Mouse (Mus musculus) embryonic fibroblast, embryonic 13.5 days (primary cell): Measurements from ENCODE around the gene Kif1c. TPM values are rescaled to one million over a fixed set of nuclear protein-coding genes. Genes with fewer than 3 reads are reported as not detected.
"Not testable (repeated sequence)": the region's sequence is repeated elsewhere in the genome, so short reads cannot be mapped to it uniquely, and the experiment has no call there.

Source experiments
- H3K27ac ChIP-seq: 2 replicates; pipeline ENCODE4 v1.5.1; 2012; ENCODE audit warnings: low read length, control low read depth, inconsistent platforms; ENCODE audit not compliant: insufficient read depth
- H3K4me1 ChIP-seq: 2 replicates; pipeline ENCODE4 v1.6.1; 2011; ENCODE audit warnings: low read length; ENCODE audit not compliant: control insufficient read depth, insufficient read depth
- H3K4me3 ChIP-seq: 2 replicates; pipeline ENCODE4 v1.5.1; 2011; ENCODE audit warnings: mild to moderate bottlenecking, control low read depth, low read length; ENCODE audit not compliant: insufficient read depth
- CTCF ChIP-seq: IDR thresholded peaks from 2 replicates; pipeline ENCODE4 v1.5.1; 2011; ENCODE audit warnings: mild to moderate bottlenecking, control low read depth, low read length, moderate library complexity, borderline replicate concordance; ENCODE audit not compliant: insufficient read depth
- POLR2A ChIP-seq: IDR thresholded peaks from 2 replicates; pipeline ENCODE4 v1.6.1; 2011; ENCODE audit warnings: low read depth, mild to moderate bottlenecking, control low read depth, low read length, moderate library complexity
- polyA plus RNA-seq: library from polyadenylated mRNA; stranded (reverse); fragments of >200 nt; gene quantifications from 2 replicates; pipeline ENCODE4 v1.2.4, GENCODE M21; 2011; ENCODE audit warnings: low read depth; ENCODE audit not compliant: missing spikeins, insufficient read length

The Kif1c gene
- polyA plus RNA-seq, 1 experiment: 88.5 TPM

DNA sequence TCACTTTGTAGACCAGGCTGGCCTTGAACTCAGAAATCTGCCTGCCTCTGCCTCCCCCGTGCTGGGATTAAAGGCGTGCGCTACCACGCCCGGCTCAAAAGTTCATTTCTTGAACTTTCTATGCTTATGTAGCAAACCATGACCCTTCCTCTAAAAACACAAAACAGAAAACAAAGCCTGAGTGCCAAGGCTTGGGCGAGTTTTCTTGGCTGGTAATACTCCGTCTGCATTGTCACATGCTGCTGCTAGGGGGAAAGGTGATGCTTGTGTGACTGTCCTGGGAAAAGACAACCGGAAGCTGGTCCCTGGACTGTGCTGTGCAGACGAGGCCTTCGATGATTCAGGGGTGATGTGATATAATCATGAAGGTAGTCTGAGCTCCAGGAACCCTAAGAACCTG lies 52.8 kb downstream of the Kif1c start:
- TF ChIP-seq POLR2A (no peak), CTCF (no peak)
- H3K27ac ChIP-seq: no peak overlapping the region
- no peak overlapping the region for H3K4me3 ChIP-seq
- H3K4me1 ChIP-seq: no peaks in the 10 kb centered on the region

- H3K4me3 ChIP-seq: no peak overlapping the region
- no peak overlapping the region for H3K27ac ChIP-seq
- H3K4me1 ChIP-seq: no peaks in the 10 kb centered on the region
- TF ChIP-seq POLR2A: no peak
- TF ChIP-seq CTCF: no peak
These were observed 54.1 kb downstream of the Kif1c start for GRCm38 (mm10) chr11:70754476-70754875.

GRCm38 (mm10) chr11:70754958-70755357 lies 54.6 kb downstream of the Kif1c start:
- H3K4me3 ChIP-seq: no peak overlapping the region
- TF ChIP-seq POLR2A (no peak), CTCF (no peak)
- H3K4me1 ChIP-seq: no peaks in the 10 kb centered on the region
- H3K27ac ChIP-seq: no peak overlapping the region

DNA sequence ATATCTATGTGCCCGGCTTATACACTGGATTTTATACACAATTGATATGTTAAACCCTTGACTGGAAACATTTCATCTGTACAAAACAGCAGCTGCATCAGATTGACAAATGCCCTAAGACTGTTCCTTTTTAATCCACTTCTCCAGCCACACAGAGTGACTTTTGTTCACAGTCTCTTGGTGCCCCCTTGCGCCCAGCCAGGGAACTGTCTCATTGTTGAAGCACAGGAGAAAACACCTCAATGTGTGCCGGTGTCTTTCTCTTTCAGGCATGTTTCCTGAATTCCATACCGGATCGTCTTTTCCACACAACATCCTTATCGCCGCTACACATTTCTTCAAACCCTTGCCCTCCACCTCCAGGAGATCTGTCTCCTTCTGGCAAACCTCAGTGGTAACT lies 55.3 kb downstream of the Kif1c start:
- H3K27ac ChIP-seq: no peak overlapping the region
- no peak overlapping the region for H3K4me3 ChIP-seq
- no peaks in the 10 kb centered on the region for H3K4me1 ChIP-seq
- TF ChIP-seq CTCF (peak; percentile 72; the same call in 1 of the 2 replicates), POLR2A (no peak)

DNA sequence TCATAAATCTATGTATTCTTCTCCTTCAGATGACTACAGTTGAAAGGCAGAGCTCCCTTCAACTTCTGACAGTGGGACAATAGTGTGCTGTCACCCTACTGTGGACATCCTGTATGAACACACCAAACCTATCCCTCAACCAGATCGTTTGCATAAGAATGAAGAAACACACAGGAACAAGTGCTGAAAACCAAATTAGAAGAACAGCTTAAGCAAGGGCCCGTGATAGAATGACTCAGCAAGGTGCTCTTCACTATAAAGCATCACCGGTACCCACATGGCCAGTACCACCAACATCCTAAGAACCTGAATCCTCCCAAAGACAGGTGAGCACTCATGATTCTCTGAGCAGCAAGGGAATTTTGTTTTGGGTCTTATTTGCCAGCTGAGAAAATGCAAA lies 60.1 kb downstream of the Kif1c start:
- H3K27ac ChIP-seq, H3K4me3 ChIP-seq, H3K4me1 ChIP-seq: not testable (repeated sequence)

DNA sequence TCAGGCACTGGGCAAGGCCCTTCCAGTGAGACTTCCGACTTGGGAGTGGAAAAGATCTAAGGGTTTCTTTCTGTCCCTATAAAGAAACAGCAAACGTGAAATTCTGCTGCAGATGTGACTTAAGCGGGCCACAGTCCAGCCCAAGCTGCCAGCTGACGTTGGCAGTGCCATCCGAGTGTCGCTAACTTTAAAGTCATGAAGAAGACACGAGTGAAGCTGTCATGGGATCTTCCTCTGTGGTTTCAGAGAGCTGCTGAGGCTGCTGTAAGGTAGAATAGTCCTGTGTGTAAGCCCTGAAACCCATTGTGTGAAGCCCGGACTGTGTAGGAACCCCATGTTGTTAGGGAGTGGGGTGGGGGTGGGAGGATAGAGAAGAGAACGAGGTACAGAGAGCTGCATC lies 62.3 kb downstream of the Kif1c start:
- Histone ChIP-seq H3K27ac (no peak overlapping the region), H3K4me3 (no peak overlapping the region), H3K4me1 (peaks cover 7% of the 10 kb centered on the region)
- TF ChIP-seq POLR2A: no peak
- TF ChIP-seq CTCF: no peak

DNA sequence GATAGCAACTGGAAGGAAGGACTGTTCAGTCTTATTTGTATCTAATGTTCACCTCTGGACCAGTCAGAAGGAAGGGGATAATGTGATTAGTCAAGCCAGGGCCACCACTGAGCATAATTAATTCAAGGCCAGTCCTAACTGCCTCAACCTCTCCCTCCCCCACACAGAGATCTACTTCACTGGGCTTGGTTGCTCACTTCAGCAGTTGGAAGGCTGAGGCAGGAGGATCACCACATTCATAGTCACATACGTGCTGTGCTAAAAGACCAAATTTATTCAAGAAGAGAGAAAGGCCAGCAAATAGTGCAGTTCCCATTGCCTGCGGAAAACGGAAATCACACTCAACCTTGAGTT lies 63.2 kb downstream of the Kif1c start:
- Histone ChIP-seq H3K27ac (no peak overlapping the region), H3K4me3 (peak overlapping the region; percentile 45), H3K4me1 (peaks cover 7% of the 10 kb centered on the region)
- TF ChIP-seq CTCF: no peak
- no peak; the same call in 1 of the 2 replicates for TF ChIP-seq POLR2A

DNA sequence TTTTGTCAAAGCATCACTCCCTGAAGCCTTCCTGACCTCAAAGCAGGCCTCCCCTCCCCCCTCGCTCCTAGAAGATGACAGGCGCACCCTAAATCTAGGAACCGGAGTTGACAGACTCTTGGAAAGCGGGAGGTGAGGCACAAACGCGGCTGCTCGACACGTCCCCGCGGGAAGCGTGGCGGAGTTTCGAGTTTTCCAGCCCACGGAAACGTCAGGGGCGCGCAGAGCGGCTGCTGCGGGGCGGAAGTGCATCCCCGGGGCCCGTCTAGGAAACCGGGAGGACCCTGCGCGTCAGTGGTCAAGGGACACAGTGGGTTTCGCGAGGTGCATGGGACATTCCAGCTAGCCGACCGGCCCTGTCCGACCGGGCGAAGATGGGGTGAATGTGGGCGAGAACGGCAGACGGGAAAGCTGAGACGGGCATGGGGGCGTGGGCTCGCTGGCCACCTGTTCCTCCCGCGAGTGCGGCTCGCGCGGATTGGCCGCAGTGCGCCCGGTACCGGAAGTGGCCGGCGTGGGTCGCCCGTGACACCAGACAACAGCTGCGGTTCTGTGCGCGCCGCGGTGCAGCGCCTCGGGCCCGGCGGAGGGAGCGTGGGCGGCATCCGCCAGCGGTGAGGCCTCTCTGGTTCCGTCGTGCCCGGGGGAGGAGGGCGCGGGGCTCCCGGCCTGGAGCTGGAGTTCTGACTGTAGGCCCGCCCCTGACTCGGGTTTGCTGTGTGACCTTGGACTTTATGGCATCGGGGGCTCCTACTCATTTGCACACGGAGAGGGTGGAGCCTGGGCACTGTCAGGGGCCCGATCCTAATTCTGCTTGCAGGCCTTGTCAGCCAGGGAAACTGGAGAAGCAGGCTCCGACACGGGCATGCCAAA lies 63.8 kb downstream of the Kif1c start, which contains the start of gene Zfp3:
TSS of gene Zfp3 (plus strand) at position 274 of the 873 bp plus-strand sequence.
- TF ChIP-seq POLR2A: peak; percentile 17; the same call in 1 of the 2 replicates
- TF ChIP-seq CTCF: no peak
- peak within 1 kb of the TSS; percentile 45 for H3K4me3 ChIP-seq
- peak within 1 kb of the TSS; percentile 1; the same call in 1 of the 2 replicates for H3K27ac ChIP-seq
- H3K4me1 ChIP-seq: peaks cover 7% of the 10 kb centered on the region

GRCm38 (mm10) chr11:70765776-70766445 lies 65.6 kb downstream of the Kif1c start:
- Histone ChIP-seq H3K4me3 (no peak overlapping the region), H3K27ac (no peak overlapping the region), H3K4me1 (peaks cover 7% of the 10 kb centered on the region)
- TF ChIP-seq CTCF: no peak
- no peak for TF ChIP-seq POLR2A

- TF ChIP-seq CTCF: no peak
- no peak for TF ChIP-seq POLR2A
- no peak overlapping the region for H3K27ac ChIP-seq
- no peak overlapping the region for H3K4me3 ChIP-seq
- peaks cover 5% of the 10 kb centered on the region for H3K4me1 ChIP-seq
These were observed 70.5 kb downstream of the Kif1c start for GRCm38 (mm10) chr11:70770804-70771203.
